Mouse (Mus musculus) retina, embryonic 14.5 days (tissue): ENCODE measurements around the gene Ube2j2.

Source experiments
- DNase-seq: peaks from one replicate; pipeline ENCODE4 v3.0.0-alpha.2; 2015; ENCODE audit warnings: low spot score

Ube2j2 gene

GRCm38 (mm10) chr4:155943534-155944249, at the start of gene Ube2j2:
Gene Ube2j2, plus strand, starts transcription at chr4:155943831.
- DNase-seq, result peak; percentile 97

GRCm38 (mm10) chr4:155894311-155894881, 49.2 kb upstream of the Ube2j2 start:
- DNase-seq, result no peak

GRCm38 (mm10) chr4:155895216-155895615, 48.4 kb upstream of the Ube2j2 start:
- peak; percentile 68 for DNase-seq

GRCm38 (mm10) chr4:155895826-155896225, 47.8 kb upstream of the Ube2j2 start:
- DNase-seq, result no peak

- DNase-seq, result no peak
These were observed 47.2 kb upstream of the Ube2j2 start for GRCm38 (mm10) chr4:155896461-155896860.

GRCm38 (mm10) chr4:155898318-155898717, 45.3 kb upstream of the Ube2j2 start:
- no peak for DNase-seq

GRCm38 (mm10) chr4:155899355-155899754, 44.3 kb upstream of the Ube2j2 start:
- DNase-seq, result no peak

- no peak for DNase-seq
These were observed 42.4 kb upstream of the Ube2j2 start for GRCm38 (mm10) chr4:155901205-155901604.

GRCm38 (mm10) chr4:155903246-155903645, 40.4 kb upstream of the Ube2j2 start:
- no peak for DNase-seq

GRCm38 (mm10) chr4:155904318-155905102, 39.1 kb upstream of the Ube2j2 start:
- DNase-seq, result peak; percentile 28

GRCm38 (mm10) chr4:155905634-155906033, 38.0 kb upstream of the Ube2j2 start:
- DNase-seq, result no peak

GRCm38 (mm10) chr4:155906125-155906524, 37.5 kb upstream of the Ube2j2 start:
- DNase-seq, result no peak

- DNase-seq, result no peak
These were observed 36.6 kb upstream of the Ube2j2 start for GRCm38 (mm10) chr4:155907003-155907402.

GRCm38 (mm10) chr4:155908281-155908680, 35.4 kb upstream of the Ube2j2 start:
- peak; percentile 32 for DNase-seq

- DNase-seq, result no peak
These were observed 34.9 kb upstream of the Ube2j2 start for GRCm38 (mm10) chr4:155908751-155909150.

GRCm38 (mm10) chr4:155932031-155932430, 11.6 kb upstream of the Ube2j2 start:
- no peak for DNase-seq

GRCm38 (mm10) chr4:155943049-155943452, 580 bp upstream of the Ube2j2 start:
- no peak for DNase-seq

- DNase-seq, result no peak
These were observed 640 bp downstream of the Ube2j2 start for GRCm38 (mm10) chr4:155944271-155944670.

GRCm38 (mm10) chr4:155947094-155947493, 3.5 kb downstream of the Ube2j2 start:
- DNase-seq, result no peak

GRCm38 (mm10) chr4:155955491-155955890, 11.9 kb downstream of the Ube2j2 start:
- DNase-seq, result no peak

- peak; percentile 92 for DNase-seq
These were observed 15.6 kb downstream of the Ube2j2 start for GRCm38 (mm10) chr4:155959275-155959674.

GRCm38 (mm10) chr4:155962167-155962971, 18.7 kb downstream of the Ube2j2 start, which contains the start of gene C1qtnf12:
Gene C1qtnf12, plus strand, starts transcription at chr4:155962318.
- peak; percentile 55 for DNase-seq
